Mouse (Mus musculus): ENCODE results near the gene Krt80. TPM values are rescaled to one million over a fixed set of nuclear protein-coding genes. Genes with fewer than 3 reads are reported as not detected.
A peak's percentile ranks its signal among the peaks of the same experiment; 100 is the strongest.

Gene Krt80
- polyA plus RNA-seq, 1 experiment from 2014 or later: 0.38 TPM

- Histone ChIP-seq H3K27me3 (replicated peaks; ENCODE audit: control insufficient read depth, insufficient read depth, low read length) (no peaks in the 10 kb centered on the region), H3K36me3 (ENCODE audit: control insufficient read depth, insufficient read depth, low read length) (no peaks in the 10 kb centered on the region), H3K9ac (ENCODE audit: low read depth, low read length) (no peak overlapping the region), H3K27ac (ENCODE audit: low read depth, low read length) (no peak overlapping the region), H3K4me2 (ENCODE audit: low read length) (no peak overlapping the region), H3K4me1 (ENCODE audit: control insufficient read depth, insufficient read depth, low read depth, low read length) (no peaks in the 10 kb centered on the region), H3K4me3 (ENCODE audit: low read length) (no peak overlapping the region), H3K9me3 (ENCODE audit: control insufficient read depth, low read length) (no peaks in the 10 kb centered on the region)
- WGBS: 74% methylated on average over 3 of the region's 3 CpGs
- ATAC-seq: no peak
These were observed 67.8 kb downstream of the Krt80 start for GRCm38 (mm10) chr15:101302201-101302600.

GRCm38 (mm10) chr15:101300128-101300527, 69.8 kb downstream of the Krt80 start:
- no peak overlapping the region for H3K4me3 ChIP-seq (ENCODE audit: low read length)
- no peak overlapping the region for H3K4me2 ChIP-seq (ENCODE audit: low read length)
- 77% methylated on average over 6 of the region's 6 CpGs for WGBS
- no peak overlapping the region for H3K9ac ChIP-seq (ENCODE audit: low read depth, low read length)
- no peaks in the 10 kb centered on the region for H3K27me3 ChIP-seq (replicated peaks; ENCODE audit: control insufficient read depth, insufficient read depth, low read length)
- no peak for ATAC-seq
- no peaks in the 10 kb centered on the region for H3K36me3 ChIP-seq (ENCODE audit: control insufficient read depth, insufficient read depth, low read length)
- no peaks in the 10 kb centered on the region for H3K9me3 ChIP-seq (ENCODE audit: control insufficient read depth, low read length)
- no peaks in the 10 kb centered on the region for H3K4me1 ChIP-seq (ENCODE audit: control insufficient read depth, insufficient read depth, low read depth, low read length)
- no peak overlapping the region for H3K27ac ChIP-seq (ENCODE audit: low read depth, low read length)

- ATAC-seq: no peak
- H3K27ac ChIP-seq (ENCODE audit: low read depth, low read length): no peak overlapping the region
- no peak overlapping the region for H3K4me2 ChIP-seq (ENCODE audit: low read length)
- H3K9ac ChIP-seq (ENCODE audit: low read depth, low read length): no peak overlapping the region
- H3K4me3 ChIP-seq (ENCODE audit: low read length): no peak overlapping the region
- H3K36me3 ChIP-seq (ENCODE audit: control insufficient read depth, insufficient read depth, low read length): no peaks in the 10 kb centered on the region
- H3K9me3 ChIP-seq (ENCODE audit: control insufficient read depth, low read length): no peaks in the 10 kb centered on the region
- H3K27me3 ChIP-seq (replicated peaks; ENCODE audit: control insufficient read depth, insufficient read depth, low read length): no peaks in the 10 kb centered on the region
- WGBS: 84% methylated on average over 14 of the region's 14 CpGs
- no peaks in the 10 kb centered on the region for H3K4me1 ChIP-seq (ENCODE audit: control insufficient read depth, insufficient read depth, low read depth, low read length)
These were observed 70.4 kb downstream of the Krt80 start for GRCm38 (mm10) chr15:101299480-101299960.

- no peaks in the 10 kb centered on the region for H3K36me3 ChIP-seq (ENCODE audit: control insufficient read depth, insufficient read depth, low read length)
- H3K9me3 ChIP-seq (ENCODE audit: control insufficient read depth, low read length): no peaks in the 10 kb centered on the region
- H3K4me1 ChIP-seq (ENCODE audit: control insufficient read depth, insufficient read depth, low read depth, low read length): no peaks in the 10 kb centered on the region
- WGBS: 13% methylated on average over 7 of the region's 7 CpGs
- H3K9ac ChIP-seq (ENCODE audit: low read depth, low read length): no peak overlapping the region
- H3K4me2 ChIP-seq (ENCODE audit: low read length): peak overlapping the region; percentile 17; the same call in 1 of the 2 replicates
- no peak for ATAC-seq
- no peaks in the 10 kb centered on the region for H3K27me3 ChIP-seq (replicated peaks; ENCODE audit: control insufficient read depth, insufficient read depth, low read length)
- no peak overlapping the region for H3K27ac ChIP-seq (ENCODE audit: low read depth, low read length)
- H3K4me3 ChIP-seq (ENCODE audit: low read length): no peak overlapping the region
These were observed 71.4 kb downstream of the Krt80 start for GRCm38 (mm10) chr15:101298550-101298949.

GRCm38 (mm10) chr15:101297988-101298387, 72.0 kb downstream of the Krt80 start:
- 25% methylated on average over 7 of the region's 7 CpGs for WGBS
- Histone ChIP-seq H3K4me3 (ENCODE audit: low read length) (no peak overlapping the region), H3K4me1 (ENCODE audit: control insufficient read depth, insufficient read depth, low read depth, low read length) (no peaks in the 10 kb centered on the region), H3K27me3 (replicated peaks; ENCODE audit: control insufficient read depth, insufficient read depth, low read length) (no peaks in the 10 kb centered on the region), H3K36me3 (ENCODE audit: control insufficient read depth, insufficient read depth, low read length) (no peaks in the 10 kb centered on the region), H3K9me3 (ENCODE audit: control insufficient read depth, low read length) (no peaks in the 10 kb centered on the region), H3K4me2 (ENCODE audit: low read length) (peak overlapping the region; percentile 17; the same call in 1 of the 2 replicates), H3K27ac (ENCODE audit: low read depth, low read length) (no peak overlapping the region), H3K9ac (ENCODE audit: low read depth, low read length) (no peak overlapping the region)
- ATAC-seq: no peak

MicroRNAs within 50 kb of the gene (microRNA counts, 519-probe panel; counts per million panel counts)
- microRNA mmu-miR-1941-3p (2,249 counts per million, percentile 48 among the panel's probes with 10 or more counts), microRNA mmu-miR-1941-5p (1,140 counts per million, percentile 8 among the panel's probes with 10 or more counts)

Small RNAs within 50 kb of the gene (microRNA-seq; reads per million reads assigned to microRNA genes)
- not detected for gene Mir1941

Other genes with a start within 250 kb of the Krt80 start
- 10.2 and 12.7 TPM in 2 replicates for gene Acvrl1, start 241.6 kb downstream of the Krt80 start, polyA plus RNA-seq (2015; fragmentation: Nextera tagmentation; extraction: Ambion mirVana)
- 22.4 and 24.1 TPM in 2 replicates for gene Acvr1b, start 196.1 kb downstream of the Krt80 start, polyA plus RNA-seq (2015; fragmentation: Nextera tagmentation; extraction: Ambion mirVana)
- gene Grasp, start 146.0 kb downstream of the Krt80 start, polyA plus RNA-seq (2015; fragmentation: Nextera tagmentation; extraction: Ambion mirVana): 1.1 and 1.7 TPM in 2 replicates
- 6.8 and 7.2 TPM in 2 replicates for gene Nr4a1, start 115.9 kb downstream of the Krt80 start, polyA plus RNA-seq (2015; fragmentation: Nextera tagmentation; extraction: Ambion mirVana)
- gene Atg101, start 85.9 kb downstream of the Krt80 start, polyA plus RNA-seq (2015; fragmentation: Nextera tagmentation; extraction: Ambion mirVana): 79.6 and 81.3 TPM in 2 replicates
- gene 6030408B16Rik, start 77.0 kb downstream of the Krt80 start, polyA plus RNA-seq (2015; fragmentation: Nextera tagmentation; extraction: Ambion mirVana): 0.13 and 0.21 TPM in 2 replicates
- gene Krt7, start 40.9 kb upstream of the Krt80 start, polyA plus RNA-seq (2015; fragmentation: Nextera tagmentation; extraction: Ambion mirVana): 1.1 and 1.3 TPM in 2 replicates
- 1.0 and 1.2 TPM in 2 replicates for gene Krt87, start 68.6 kb upstream of the Krt80 start, polyA plus RNA-seq (2015; fragmentation: Nextera tagmentation; extraction: Ambion mirVana)
- gene Krt88, start 77.6 kb upstream of the Krt80 start, polyA plus RNA-seq (2015; fragmentation: Nextera tagmentation; extraction: Ambion mirVana): not detected in 2 replicates
- gene Krt81, start 93.6 kb upstream of the Krt80 start, polyA plus RNA-seq (2015; fragmentation: Nextera tagmentation; extraction: Ambion mirVana): 0.20 TPM in 1 of 2 replicates, not detected in the other
- 0.10 and 0.12 TPM in 2 replicates for gene Krt86, start 103.3 kb upstream of the Krt80 start, polyA plus RNA-seq (2015; fragmentation: Nextera tagmentation; extraction: Ambion mirVana)
- not detected in 2 replicates for gene Krt83, start 121.3 kb upstream of the Krt80 start, polyA plus RNA-seq (2015; fragmentation: Nextera tagmentation; extraction: Ambion mirVana)
- not detected in 2 replicates for gene Gm49425, start 147.1 kb upstream of the Krt80 start, polyA plus RNA-seq (2015; fragmentation: Nextera tagmentation; extraction: Ambion mirVana)
- not detected in 2 replicates for gene Krt84, start 162.7 kb upstream of the Krt80 start, polyA plus RNA-seq (2015; fragmentation: Nextera tagmentation; extraction: Ambion mirVana)
- not detected in 2 replicates for gene Krt82, start 180.5 kb upstream of the Krt80 start, polyA plus RNA-seq (2015; fragmentation: Nextera tagmentation; extraction: Ambion mirVana)
- 0.11 and 0.29 TPM in 2 replicates for gene Krt90, start 192.8 kb upstream of the Krt80 start, polyA plus RNA-seq (2015; fragmentation: Nextera tagmentation; extraction: Ambion mirVana)
- 0.20 and 0.24 TPM in 2 replicates for gene Krt75, start 203.7 kb upstream of the Krt80 start, polyA plus RNA-seq (2015; fragmentation: Nextera tagmentation; extraction: Ambion mirVana)

Measured in hindbrain, embryonic 16.5 days (tissue).